Mouse (Mus musculus) brain, embryonic 18.5 days (tissue): ENCODE measurements around the gene Gm10256.
"Not testable (repeated sequence)": the region's sequence is repeated elsewhere in the genome, so short reads cannot be mapped to it uniquely, and the experiment has no call there.

Experiments
- DNase-seq: peaks from one replicate; pipeline ENCODE4 v3.0.0-alpha.2; 2012; ENCODE audit warnings: low read depth, low spot score

Gm10256 gene

DNA sequence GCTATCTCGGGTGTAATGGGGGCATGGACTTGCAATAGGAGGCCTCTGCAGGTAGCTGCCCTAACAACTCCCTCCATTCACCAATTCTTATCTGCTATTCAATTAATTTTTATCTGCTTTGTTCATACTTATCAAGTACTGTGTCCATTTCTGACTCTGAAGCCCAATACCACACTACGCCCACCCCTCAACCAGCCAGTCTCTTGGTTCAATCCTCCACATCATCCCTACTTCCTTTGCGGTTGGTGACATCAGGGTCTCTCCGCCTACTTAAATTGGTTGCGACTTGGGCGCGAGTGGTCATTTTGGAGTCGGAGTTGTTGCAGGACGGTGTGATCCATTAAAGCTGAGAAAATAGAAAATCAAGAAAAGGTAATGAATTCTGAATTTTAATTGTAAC, at the start of gene Gm10256, which contains the start of gene Rbmy:
TSS of gene Gm10256 (plus strand) at position 320 of the 400 bp plus-strand sequence.
TSS of gene Rbmy (plus strand) at position 301 of the 400 bp plus-strand sequence.
- DNase-seq = not testable (repeated sequence)

DNA sequence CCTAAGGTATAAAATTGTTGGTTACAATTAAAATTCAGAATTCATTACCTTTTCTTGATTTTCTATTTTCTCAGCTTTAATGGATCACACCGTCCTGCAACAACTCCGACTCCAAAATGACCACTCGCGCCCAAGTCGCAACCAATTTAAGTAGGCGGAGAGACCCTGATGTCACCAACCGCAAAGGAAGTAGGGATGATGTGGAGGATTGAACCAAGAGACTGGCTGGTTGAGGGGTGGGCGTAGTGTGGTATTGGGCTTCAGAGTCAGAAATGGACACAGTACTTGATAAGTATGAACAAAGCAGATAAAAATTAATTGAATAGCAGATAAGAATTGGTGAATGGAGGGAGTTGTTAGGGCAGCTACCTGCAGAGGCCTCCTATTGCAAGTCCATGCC, 34.4 kb upstream of the Gm10256 start, which contains the start of gene Gm4064:
TSS of gene Gm4064 (minus strand) at position 101 of the 400 bp plus-strand sequence.
- DNase-seq = not testable (repeated sequence)

DNA sequence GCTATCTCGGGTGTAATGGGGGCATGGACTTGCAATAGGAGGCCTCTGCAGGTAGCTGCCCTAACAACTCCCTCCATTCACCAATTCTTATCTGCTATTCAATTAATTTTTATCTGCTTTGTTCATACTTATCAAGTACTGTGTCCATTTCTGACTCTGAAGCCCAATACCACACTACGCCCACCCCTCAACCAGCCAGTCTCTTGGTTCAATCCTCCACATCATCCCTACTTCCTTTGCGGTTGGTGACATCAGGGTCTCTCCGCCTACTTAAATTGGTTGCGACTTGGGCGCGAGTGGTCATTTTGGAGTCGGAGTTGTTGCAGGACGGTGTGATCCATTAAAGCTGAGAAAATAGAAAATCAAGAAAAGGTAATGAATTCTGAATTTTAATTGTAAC, 70.2 kb downstream of the Gm10256 start, which contains the start of gene Gm10352:
TSS of gene Gm10352 (plus strand) at position 301 of the 400 bp plus-strand sequence.
- DNase-seq = not testable (repeated sequence)
